Mouse (Mus musculus): ENCODE results near the gene Cd209d. TPM values are rescaled to one million over a fixed set of nuclear protein-coding genes. Genes with fewer than 3 reads are reported as not detected.
"Not testable (repeated sequence)": the region's sequence is repeated elsewhere in the genome, so short reads cannot be mapped to it uniquely, and the experiment has no call there.

Cd209d gene
- total RNA-seq (2021) = 1 to 10 TPM in 1 of 2 experiments, under 1 TPM in 1; 0.88 to 1.3 TPM
- long read RNA-seq, experiment 1, partial matches to known transcripts = 2 of 3 reads
- long read RNA-seq, experiment 1, other reads (novel, unspliced or antisense) = 1 of 3 reads
- long read RNA-seq, experiment 2, partial matches to known transcripts = 1 of 1 reads
- long read RNA-seq, experiment 2, other reads (novel, unspliced or antisense) = 0 of 1 reads

DNA sequence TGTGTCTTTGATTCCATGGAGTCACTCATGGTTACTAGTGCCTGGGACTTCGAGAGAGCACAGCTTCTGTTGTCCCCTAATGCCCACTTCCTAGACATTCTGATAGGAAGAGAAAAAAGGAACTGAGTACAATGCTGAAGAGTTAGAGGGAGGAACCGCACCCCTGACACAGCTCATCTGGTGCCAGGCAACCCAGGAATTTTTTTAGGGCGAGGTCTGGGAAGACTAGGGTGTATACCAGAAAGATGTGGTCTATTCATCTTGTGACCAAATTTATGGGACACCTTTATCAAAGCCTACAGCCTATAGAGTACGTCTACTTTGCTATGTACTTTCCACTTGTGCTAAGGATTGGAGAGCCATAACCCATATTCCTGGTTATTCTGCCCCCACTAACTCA lies at the start of gene Cd209d:
Gene Cd209d, minus strand, starts transcription at position 101 of the 400 bp plus-strand sequence.
- DNase-seq = no peak

DNA sequence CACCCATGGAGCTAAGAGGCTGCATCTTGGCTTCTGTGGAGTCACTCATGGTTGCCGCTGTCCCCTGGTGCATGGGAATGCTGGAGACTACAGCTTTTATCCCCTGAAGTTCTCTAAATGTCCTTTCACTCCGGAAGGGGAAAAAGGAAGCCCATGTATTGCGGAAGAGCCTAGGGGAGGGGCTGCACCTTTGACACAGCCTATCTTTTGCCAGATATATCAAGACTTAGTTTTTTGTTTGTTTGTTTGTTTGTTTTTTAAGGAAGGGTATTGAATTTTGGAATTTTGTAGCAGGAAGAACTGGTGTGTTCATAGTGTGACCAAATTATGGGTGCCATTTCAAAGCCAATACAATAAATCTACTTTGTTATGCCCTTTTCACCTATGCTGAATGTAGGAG lies 48.4 kb upstream of the Cd209d start, which contains the start of gene Cd209b:
Gene Cd209b, minus strand, starts transcription at position 101 of the 400 bp plus-strand sequence.
- DNase-seq = no peak

DNA sequence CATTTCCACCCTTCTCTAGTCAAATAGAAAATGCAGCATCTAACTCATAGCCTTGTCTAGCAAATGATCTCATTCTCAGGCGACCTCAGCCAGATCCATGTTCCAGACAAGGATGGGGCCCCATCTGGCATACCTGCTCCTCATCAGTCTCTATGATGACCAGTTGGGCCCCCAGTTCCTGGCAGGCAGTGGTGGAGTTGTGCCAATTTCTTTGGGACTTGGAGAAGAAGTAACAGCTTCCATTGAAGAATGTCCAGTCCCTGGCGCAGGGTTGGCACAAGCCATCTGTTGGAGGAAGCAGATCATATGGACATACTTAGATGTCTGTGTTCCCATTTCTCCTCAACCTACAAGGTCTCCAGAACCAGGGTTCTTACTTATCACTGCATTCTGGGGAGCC lies 2.2 kb downstream of the Cd209d start:
- no peak for DNase-seq

DNA sequence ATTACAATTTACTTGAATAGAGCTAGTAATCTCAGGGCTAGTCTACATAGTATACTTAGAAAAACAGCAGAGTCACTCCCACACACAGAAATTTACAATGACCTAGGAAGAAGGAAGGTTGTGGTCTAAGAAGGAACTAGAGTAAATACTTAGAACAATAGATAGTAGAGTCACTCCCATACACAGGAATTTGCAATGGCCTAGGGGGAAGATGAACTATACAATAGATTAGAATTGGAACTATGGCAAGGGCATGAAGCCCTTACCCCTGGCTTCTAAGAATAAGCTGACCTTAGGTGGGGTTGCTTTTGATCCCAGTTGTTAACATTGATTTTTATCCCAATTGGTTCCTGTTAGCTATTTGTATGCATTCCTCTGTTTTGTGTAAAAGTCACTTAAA lies 15.6 kb downstream of the Cd209d start:
- DNase-seq = not testable (repeated sequence)

DNA sequence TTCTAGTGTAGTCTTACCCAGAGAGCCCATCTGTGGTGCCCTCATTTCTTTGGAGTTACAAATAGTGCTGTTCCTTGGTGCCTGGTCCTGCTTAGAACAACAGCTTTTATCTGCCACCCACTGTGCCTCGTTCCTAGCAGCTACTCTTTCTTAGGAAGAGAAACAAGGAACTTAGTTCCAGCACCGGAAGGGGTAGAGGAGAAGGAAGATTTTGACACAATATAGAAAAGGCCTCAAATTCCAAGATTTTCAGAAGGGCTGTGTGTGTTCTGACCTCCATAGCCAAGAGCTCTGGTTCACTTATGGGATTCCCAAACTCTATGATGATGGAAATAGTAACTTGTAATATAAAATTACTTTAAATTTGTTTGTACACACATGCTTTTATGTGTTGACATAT lies 24.1 kb downstream of the Cd209d start, which contains the start of gene Cd209e:
Gene Cd209e, minus strand, starts transcription at position 101 of the 400 bp plus-strand sequence.
- no peak for DNase-seq

Other genes starting within 250 kb of the Cd209d start
- 10 to 100 TPM; 70.1 to 89.1 TPM for gene Stxbp2, start 247.6 kb downstream of the Cd209d start, total RNA-seq (2021)
- 10 to 100 TPM in 1 of 2 experiments, 1 to 10 TPM in 1; 3.7 to 33.4 TPM for gene Retn, start 222.8 kb downstream of the Cd209d start, total RNA-seq (2021)
- 1 to 10 TPM; 1.2 to 1.7 TPM for gene Mcemp1, start 212.8 kb downstream of the Cd209d start, total RNA-seq (2021)
- gene Fcor, start 206.2 kb downstream of the Cd209d start, total RNA-seq (2021) = 10 to 100 TPM; 28.3 to 29.9 TPM
- 10 to 100 TPM; 19.5 to 23.1 TPM for gene Trappc5, start 202.3 kb downstream of the Cd209d start, total RNA-seq (2021)
- 1 to 10 TPM; 2.5 to 3.4 TPM for gene Fcer2a, start 184.4 kb downstream of the Cd209d start, total RNA-seq (2021)
- 10 to 100 TPM in 1 of 2 experiments, 1 to 10 TPM in 1; 7.4 to 14.3 TPM for gene Clec4g, start 157.9 kb downstream of the Cd209d start, total RNA-seq (2021)
- under 1 TPM; 0.63 to 0.79 TPM for gene Cd209a, start 129.6 kb downstream of the Cd209d start, total RNA-seq (2021)
- gene Cd209e, start 24.2 kb downstream of the Cd209d start, total RNA-seq (2021) = not detected
- 1 to 10 TPM; 7.8 to 8.7 TPM for gene Cd209b, start 48.3 kb upstream of the Cd209d start, total RNA-seq (2021)
- under 1 TPM; 0.21 to 0.58 TPM for gene Cd209c, start 76.2 kb upstream of the Cd209d start, total RNA-seq (2021)
- 1 to 10 TPM; 4.0 to 4.1 TPM for gene Cd209f, start 227.3 kb upstream of the Cd209d start, total RNA-seq (2021)

Measured in adrenal gland, postnatal 10 days (tissue).